Mouse (Mus musculus) thymus, adult 2 months (tissue): ENCODE measurements around the gene Gpr171. TPM values are rescaled to one million over a fixed set of nuclear protein-coding genes. Genes with fewer than 3 reads are reported as not detected.

ENCODE experiments used
- DNase-seq: peaks from one replicate; pipeline ENCODE4 v3.0.0; 2021
- H3K27ac ChIP-seq: fragments of 200-500 bp; 2 replicates; pipeline ENCODE4 v1.5.1; 2012; ENCODE audit warnings: low read length, control low read depth; ENCODE audit not compliant: control insufficient read depth, insufficient read depth
- H3K27me3 ChIP-seq: fragments of 200-500 bp; 2 replicates; pipeline ENCODE4 v1.6.1; 2012; ENCODE audit warnings: mild to moderate bottlenecking, low read length, moderate library complexity, mixed read lengths; ENCODE audit not compliant: control insufficient read depth, insufficient read depth
- H3K36me3 ChIP-seq: fragments of 200-500 bp; 2 replicates; pipeline ENCODE4 v1.6.1; 2012; ENCODE audit warnings: mild to moderate bottlenecking, low read length, moderate library complexity; ENCODE audit not compliant: control insufficient read depth, insufficient read depth
- H3K4me1 ChIP-seq: fragments of 200-500 bp; replicated peaks from 2 replicates; pipeline ENCODE4 v1.6.1; 2012; ENCODE audit warnings: low read length; ENCODE audit not compliant: control insufficient read depth, insufficient read depth
- H3K4me3 ChIP-seq: fragments of 200-500 bp; 2 replicates; pipeline ENCODE4 v1.5.1; 2012; ENCODE audit warnings: mild to moderate bottlenecking, low read length, control low read depth, moderate library complexity; ENCODE audit not compliant: control insufficient read depth, insufficient read depth
- CTCF ChIP-seq: fragments of 200-500 bp; IDR thresholded peaks from 2 replicates; pipeline ENCODE4 v1.5.1; 2012; ENCODE audit warnings: mild to moderate bottlenecking, control low read depth, low read length, moderate library complexity, borderline replicate concordance; ENCODE audit not compliant: control insufficient read depth, poor library complexity, insufficient read depth; ENCODE audit errors: extremely low read depth
- POLR2A ChIP-seq: fragments of 200-500 bp; IDR thresholded peaks from 2 replicates; pipeline ENCODE4 v1.6.1; 2012; ENCODE audit warnings: mild to moderate bottlenecking, low read length, control low read depth, moderate library complexity; ENCODE audit not compliant: control insufficient read depth, poor library complexity, insufficient read depth; ENCODE audit errors: extremely low read depth
- WGBS: fragments of 180-500 bp; shearing (Covaris S2); methylation state at CpG from one replicate; pipeline ENCODE4 v1.1.7; 2018; 5-methylcytosine and 5-hydroxymethylcytosine counted together
- polyA plus RNA-seq: library from polyadenylated mRNA; depleted of rRNA; stranded (reverse); fragments of >200 nt; gene quantifications from 2 replicates; pipeline ENCODE4 v1.2.3, GENCODE M21; 2012

The Gpr171 gene
- polyA plus RNA-seq, 1 experiment, result 14.3 TPM

DNA sequence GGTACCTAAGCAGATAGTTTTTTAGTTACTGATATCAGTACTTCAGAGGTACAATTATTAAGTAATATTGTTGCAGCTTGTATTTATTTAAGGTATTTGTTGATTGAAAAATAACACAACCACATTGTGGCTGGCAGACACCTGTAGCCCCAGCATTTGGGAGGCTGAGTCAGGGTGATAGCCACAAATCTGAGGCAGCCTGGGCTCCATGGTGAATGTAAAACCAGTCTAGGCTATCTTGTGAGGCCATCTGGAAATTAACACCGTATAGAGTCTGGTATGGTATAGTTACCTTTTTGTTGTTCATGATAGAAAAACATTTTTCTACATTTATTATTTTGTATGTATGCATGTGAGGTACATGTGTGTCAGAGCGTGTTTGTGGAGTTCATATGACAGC is 525 bp upstream of the Gpr171 start:
- DNase-seq, result no peak
- Histone ChIP-seq H3K4me3 (no peak overlapping the region), H3K4me1 (peaks cover 15% of the 10 kb centered on the region), H3K36me3 (peaks cover 13% of the 10 kb centered on the region), H3K27me3 (no peaks in the 10 kb centered on the region), H3K27ac (peak overlapping the region; percentile 62; the same call in 1 of the 2 replicates)
- 72% methylated on average over 2 of the region's 2 CpGs for WGBS
- TF ChIP-seq POLR2A (no peak), CTCF (no peak)

DNA sequence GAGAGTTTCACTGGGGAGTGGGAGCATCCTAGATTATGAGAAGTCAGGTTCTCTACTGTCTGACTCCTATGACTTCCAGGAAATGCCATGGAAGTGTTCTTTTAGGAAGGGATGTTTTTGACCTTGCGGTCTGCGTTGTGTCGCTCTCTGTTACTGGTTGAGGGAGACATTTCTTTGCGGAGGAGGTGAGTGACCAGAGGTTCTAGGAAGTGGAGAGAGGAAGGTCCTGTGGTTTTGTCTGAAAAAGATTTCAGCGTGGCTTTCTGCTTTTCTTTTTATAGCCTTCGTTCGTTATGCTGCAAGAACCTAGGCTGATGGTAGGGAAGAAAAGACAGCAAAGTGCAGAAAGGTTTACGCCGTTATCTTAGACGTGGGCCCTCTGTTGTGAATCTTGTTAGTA is 3.1 kb downstream of the Gpr171 start:
- Histone ChIP-seq H3K36me3 (peaks cover 15% of the 10 kb centered on the region), H3K4me3 (no peak overlapping the region), H3K27ac (no peak overlapping the region), H3K4me1 (peaks cover 5% of the 10 kb centered on the region), H3K27me3 (no peaks in the 10 kb centered on the region)
- 26% methylated on average over 10 of the region's 10 CpGs for WGBS
- TF ChIP-seq CTCF (no peak), POLR2A (no peak)
- no peak for DNase-seq

DNA sequence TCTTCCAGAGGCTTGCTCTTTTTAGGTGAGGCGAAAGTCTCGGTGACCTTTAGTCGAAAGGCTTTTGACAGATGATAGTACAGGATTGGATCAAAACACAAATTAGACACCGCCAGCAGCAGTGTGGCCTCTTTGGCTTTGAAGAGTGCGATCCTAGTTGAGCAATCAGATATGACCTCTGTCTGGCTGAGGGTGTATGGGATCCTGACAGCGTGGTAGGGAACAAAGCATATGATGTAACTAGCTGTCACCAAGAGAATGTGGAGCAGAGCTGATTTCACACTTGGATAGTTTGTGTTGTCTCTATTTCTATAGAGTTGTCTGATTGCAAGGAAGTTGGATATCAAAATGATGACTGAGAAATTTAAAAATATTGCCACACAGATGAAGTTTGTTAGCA is 4.2 kb downstream of the Gpr171 start:
- H3K27ac ChIP-seq, result no peak overlapping the region
- no peak overlapping the region for H3K4me3 ChIP-seq
- WGBS, result 94% methylated on average over 6 of the region's 6 CpGs
- peaks cover 5% of the 10 kb centered on the region for H3K4me1 ChIP-seq
- peaks cover 15% of the 10 kb centered on the region for H3K36me3 ChIP-seq
- DNase-seq, result no peak
- H3K27me3 ChIP-seq, result no peaks in the 10 kb centered on the region
- TF ChIP-seq CTCF, result no peak
- TF ChIP-seq POLR2A, result no peak

DNA sequence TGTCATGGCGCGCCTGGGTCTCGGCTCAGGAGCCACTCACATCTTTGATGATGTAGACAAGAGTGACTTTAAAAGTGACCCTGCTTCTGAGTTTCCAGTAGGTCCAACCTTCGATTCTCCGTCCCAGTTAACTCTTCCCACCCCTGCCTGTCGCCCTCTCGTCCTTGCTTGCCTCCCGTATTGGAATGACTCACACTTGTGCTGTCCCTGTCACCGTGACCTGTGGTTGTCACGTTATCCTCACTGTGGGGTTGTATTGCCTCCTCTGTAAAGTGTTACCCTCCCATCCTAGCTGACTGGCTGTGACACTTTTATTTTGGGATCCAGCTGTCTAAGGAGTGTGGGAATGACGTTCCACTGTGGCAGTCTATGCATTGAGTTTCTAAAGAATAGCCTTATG is 8.9 kb downstream of the Gpr171 start:
- Histone ChIP-seq H3K27me3 (no peaks in the 10 kb centered on the region), H3K27ac (no peak overlapping the region), H3K4me3 (no peak overlapping the region), H3K4me1 (no peaks in the 10 kb centered on the region), H3K36me3 (peaks cover 7% of the 10 kb centered on the region)
- TF ChIP-seq POLR2A, result no peak
- no peak for TF ChIP-seq CTCF
- WGBS, result 96% methylated on average over 11 of the region's 11 CpGs
- no peak for DNase-seq

DNA sequence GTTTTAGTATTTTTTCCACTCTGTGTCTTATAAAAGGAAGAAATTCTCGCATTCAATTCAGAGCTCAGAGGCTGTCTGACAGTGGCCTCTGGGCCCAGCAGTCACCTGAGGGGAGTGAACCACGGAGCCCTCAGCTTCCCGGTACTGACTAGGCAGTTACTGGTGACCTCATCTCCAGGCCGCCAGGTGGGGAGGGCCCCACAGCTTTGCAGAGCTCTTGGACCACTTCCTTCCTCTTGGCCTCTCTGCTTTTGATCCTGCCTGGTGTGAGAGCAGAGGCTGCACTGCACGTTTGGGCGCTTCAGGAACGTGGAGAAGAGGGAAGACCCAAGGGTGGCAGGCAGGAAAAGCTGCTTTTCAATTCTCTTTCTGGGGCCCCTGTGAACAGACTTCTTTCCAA is 20.7 kb downstream of the Gpr171 start:
- peak; percentile 64 for DNase-seq
- Histone ChIP-seq H3K27me3 (no peaks in the 10 kb centered on the region), H3K4me1 (peaks cover 17% of the 10 kb centered on the region), H3K4me3 (no peak overlapping the region), H3K27ac (0 out of 2 replicates have a peak overlapping the region, but pooled peaks have one; percentile 13), H3K36me3 (no peaks in the 10 kb centered on the region)
- 2% methylated on average over 7 of the region's 7 CpGs for WGBS
- TF ChIP-seq CTCF (no peak), POLR2A (no peak)

DNA sequence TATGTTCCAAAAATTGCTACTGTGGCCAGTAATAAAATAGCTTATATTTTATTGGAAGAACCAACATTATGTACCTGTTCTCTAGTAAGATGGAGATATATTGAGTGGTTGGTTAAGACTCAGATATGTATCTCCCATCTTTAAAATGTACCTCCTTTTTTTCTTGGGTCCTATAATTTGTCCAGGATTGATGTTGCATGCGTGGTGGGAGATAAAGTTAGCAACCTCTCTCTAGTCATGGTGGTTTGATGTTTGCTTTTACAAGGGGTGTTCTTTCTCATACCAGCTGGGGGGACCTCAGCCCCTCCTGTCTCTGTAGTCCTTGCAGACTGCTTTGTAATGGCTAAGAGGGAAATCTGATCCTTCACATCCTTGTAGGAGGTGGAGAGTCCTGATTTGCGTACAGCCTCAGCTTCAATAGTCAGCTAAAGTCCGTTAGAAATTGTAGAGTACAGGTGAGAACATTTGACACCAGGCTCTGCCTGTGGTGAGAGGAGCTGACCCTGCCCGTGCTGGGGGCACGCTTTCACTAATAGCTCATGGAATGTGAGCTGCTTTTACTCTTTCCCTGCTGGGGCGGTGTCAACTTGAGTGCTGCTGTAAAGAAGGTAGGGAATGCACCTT is 21.2 kb downstream of the Gpr171 start:
- no peak overlapping the region for H3K4me3 ChIP-seq
- no peaks in the 10 kb centered on the region for H3K27me3 ChIP-seq
- H3K27ac ChIP-seq, result no peak overlapping the region
- no peaks in the 10 kb centered on the region for H3K36me3 ChIP-seq
- TF ChIP-seq CTCF (no peak), POLR2A (no peak)
- no peak for DNase-seq
- H3K4me1 ChIP-seq, result peaks cover 17% of the 10 kb centered on the region
- 44% methylated on average over 6 of the region's 6 CpGs for WGBS

DNA sequence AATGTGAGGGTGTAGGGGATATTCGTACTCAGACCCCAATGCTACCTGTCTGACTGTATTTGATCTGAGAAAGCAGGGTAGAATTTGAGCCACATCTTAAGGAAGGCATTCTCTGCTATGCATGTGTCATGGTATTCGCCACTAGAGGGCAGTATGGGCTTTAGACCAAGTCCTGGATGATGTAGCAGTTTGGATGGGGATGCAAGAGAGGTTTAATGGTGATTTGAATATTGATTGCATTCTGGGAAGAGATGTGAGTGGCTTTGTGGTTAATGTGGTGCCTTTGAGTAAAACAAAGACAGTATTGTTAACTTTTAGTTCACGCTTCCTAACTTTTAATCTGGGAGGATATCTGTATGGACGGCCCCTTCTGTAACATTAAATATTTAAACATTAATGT is 22.3 kb downstream of the Gpr171 start:
- Histone ChIP-seq H3K36me3 (no peaks in the 10 kb centered on the region), H3K4me1 (peaks cover 17% of the 10 kb centered on the region), H3K27me3 (no peaks in the 10 kb centered on the region), H3K27ac (no peak overlapping the region), H3K4me3 (no peak overlapping the region)
- peak; percentile 70 for DNase-seq
- TF ChIP-seq CTCF (no peak), POLR2A (no peak)
- WGBS, result 10% methylated on average over 4 of the region's 4 CpGs
